Mouse (Mus musculus) large intestine, adult 2 months (tissue): ENCODE results near the gene Auts2. TPM values are rescaled to one million over a fixed set of nuclear protein-coding genes. Genes with fewer than 3 reads are reported as not detected.

ENCODE experiments used
- DNase-seq: peaks from one replicate; pipeline ENCODE4 v3.0.0-alpha.2; 2012; ENCODE audit warnings: low read depth, low spot score
- WGBS: fragments of 180-500 bp; shearing (Covaris S2); methylation state at CpG from one replicate; pipeline ENCODE4 v1.1.7; 2018; 5-methylcytosine and 5-hydroxymethylcytosine counted together
- polyA plus RNA-seq: library from polyadenylated mRNA; depleted of rRNA; stranded (reverse); fragments of >200 nt; gene quantifications from 2 replicates; pipeline ENCODE4 v1.2.3, GENCODE M21; 2012

Gene Auts2
- polyA plus RNA-seq, 1 experiment: 5.9 TPM

DNA sequence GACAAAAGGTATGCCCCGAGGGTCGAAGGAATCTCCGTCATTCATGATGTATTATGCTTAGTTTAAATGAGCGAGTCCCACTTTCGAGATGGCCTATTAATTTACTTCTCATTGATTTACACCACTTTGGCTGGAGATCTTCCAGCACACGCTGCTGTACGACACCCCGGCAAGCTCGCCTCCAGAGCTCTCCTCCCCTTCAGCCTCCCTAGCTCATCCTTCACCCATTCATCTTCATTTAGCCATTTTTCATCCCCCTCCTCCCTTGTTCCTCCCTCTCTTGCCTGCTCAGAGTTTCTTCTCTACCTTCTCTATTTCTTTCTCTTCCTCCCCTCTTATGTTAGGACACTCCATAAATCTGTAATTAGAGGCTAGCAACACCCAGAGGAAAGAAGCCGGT, 638.7 kb downstream of the Auts2 start:
- no peak for DNase-seq
- 75% methylated on average over 10 of the region's 10 CpGs for WGBS

DNA sequence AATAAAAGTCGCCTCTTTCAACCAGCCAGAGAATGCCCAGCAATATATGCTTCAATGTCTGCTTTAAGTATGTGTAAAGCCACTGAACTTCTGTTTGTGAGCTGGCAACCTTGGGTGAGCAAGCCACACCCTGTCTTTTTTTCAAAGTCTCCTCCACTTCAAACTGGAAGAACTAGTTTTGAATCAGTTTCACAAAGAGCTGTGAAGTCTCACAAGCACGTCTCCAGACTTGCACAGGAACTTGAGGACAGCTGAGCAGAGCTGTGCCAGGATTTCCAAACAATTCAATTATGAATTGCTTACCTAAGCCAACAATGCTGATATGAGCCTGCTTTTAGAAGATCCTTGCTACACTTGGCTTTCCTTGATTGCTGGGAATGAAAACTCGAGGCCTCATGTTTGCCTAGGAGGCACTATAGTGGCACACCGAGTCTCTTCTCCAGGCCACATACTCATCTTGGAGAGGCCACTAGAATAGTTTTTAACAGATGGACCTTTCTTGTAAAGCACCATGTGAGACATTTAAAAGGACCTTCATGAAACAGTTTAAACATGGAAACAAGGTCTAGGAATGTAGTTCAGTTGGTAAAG, 645.0 kb downstream of the Auts2 start:
- peak; percentile 67 for DNase-seq
- 28% methylated on average over 4 of the region's 4 CpGs for WGBS

DNA sequence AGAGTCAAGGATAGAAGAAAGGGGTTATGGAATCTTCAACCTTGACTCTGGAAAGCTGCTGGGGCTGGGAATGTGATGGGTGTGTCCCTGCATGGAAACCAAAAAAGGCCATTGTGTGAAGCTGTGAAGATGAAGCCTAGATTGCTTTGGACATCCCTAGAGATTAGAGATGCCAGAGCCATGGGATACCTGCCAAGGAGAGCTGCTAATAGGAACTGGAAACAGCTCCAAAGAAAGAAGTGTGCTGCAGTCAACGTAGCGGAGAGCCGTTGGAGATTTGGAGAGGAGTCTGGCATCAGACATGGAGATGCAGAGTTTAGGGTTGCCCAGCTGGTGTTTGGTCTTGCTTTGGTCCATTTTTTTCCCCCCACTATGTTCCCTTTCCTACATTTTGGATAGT, 656.5 kb downstream of the Auts2 start:
- WGBS: 91% methylated on average over 3 of the region's 3 CpGs
- DNase-seq: no peak

DNA sequence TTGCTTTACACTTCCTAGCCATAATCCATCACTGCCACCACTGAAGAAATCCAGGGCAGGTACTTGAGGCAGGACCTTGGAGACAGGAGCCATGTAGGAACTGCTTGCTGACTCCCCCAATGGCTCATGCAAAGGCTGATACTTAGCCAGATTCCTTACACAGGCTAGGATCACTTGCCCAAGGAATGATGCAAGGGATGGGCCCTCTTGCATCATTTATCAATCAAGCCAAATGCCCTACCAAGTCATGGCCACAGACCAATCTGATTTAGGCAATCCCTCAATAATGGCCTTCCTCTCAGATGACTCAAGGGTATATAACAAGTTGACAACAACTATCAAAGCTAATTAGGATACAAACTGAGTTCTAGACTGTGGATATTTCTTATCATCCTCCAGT, 666.6 kb downstream of the Auts2 start:
- no peak for DNase-seq

GRCm38 (mm10) chr5:131875976-131876375, 667.2 kb downstream of the Auts2 start:
- WGBS: 91% methylated on average over 4 of the region's 4 CpGs
- DNase-seq: no peak

DNA sequence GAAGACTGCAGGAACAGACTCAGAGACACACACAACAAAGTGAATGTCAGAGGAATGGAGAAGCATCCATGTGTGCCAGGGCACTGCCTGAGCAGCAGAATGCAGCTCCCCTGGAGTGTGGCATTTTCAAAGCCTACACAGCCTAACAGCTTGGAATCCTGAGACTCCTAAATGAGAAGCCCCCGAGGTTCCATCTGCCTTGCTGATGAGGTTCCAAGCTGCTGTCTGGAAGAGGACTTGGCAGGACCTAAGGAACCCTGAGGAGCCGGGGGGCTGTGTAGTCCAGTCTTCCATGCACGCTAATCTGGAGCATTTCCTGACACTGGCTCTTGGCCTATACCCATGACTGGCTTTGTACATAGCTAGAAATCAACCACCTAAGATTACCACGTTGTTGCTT, 670.0 kb downstream of the Auts2 start:
- no peak for DNase-seq
- 79% methylated on average over 4 of the region's 4 CpGs for WGBS

DNA sequence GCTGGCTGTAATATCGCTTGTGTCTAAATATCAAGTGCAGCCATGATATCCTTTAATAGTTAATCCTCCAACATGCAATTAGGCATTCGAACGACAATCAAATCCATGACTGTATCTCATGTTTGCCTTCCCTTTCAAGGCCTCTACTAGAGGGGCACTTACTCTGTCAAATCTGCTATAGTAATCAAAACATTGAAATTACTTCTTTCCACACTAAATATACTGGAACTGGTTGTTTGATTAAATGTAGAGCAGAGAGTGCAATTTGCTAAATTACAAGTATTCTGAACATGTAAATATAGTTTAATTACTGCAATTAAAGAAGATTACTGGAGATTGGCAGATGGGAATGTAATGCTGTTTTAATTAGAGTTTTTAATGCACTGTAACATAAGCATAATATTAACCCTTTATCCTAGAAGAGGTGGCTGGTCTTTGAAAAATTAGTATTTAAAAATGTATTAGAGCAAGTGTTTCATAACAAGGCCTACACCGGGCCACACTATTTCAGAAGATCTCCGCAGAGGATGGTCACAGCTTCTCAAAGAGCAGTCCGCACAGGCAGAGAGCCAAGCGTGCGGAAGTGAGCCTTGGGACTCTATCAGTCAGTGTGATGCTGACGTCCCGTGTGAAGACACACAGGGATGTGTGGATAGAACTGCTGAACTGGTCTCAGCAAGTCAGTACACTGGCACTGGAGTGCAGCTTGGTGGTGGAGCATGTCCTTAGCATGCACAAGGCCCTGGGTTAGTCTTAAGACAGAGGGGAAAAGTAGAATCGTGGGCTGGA, 673.2 kb downstream of the Auts2 start:
- WGBS: 83% methylated on average over 11 of the region's 11 CpGs
- no peak for DNase-seq

GRCm38 (mm10) chr5:131865200-131865599, 677.9 kb downstream of the Auts2 start:
- 87% methylated on average over 5 of the region's 5 CpGs for WGBS
- no peak for DNase-seq

DNA sequence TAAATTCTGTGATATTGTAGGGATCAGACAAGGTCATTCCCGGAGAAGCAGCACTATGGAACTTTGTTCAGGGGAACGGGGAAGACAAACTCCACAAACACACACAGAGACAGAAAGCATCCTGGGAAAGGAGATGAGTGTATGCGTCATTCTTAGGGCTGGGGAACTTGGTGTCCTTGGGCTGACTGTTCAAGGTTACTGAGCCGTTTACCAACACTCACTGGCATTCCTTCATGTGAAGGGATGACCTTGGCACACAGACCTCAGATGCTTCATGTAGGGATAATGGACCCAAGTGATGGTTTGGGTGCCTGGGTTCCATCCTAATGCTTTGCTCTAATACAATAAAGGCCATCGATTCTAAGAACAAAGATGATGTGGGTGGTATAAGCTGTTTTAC, 685.2 kb downstream of the Auts2 start:
- WGBS: 88% methylated on average over 5 of the region's 5 CpGs
- DNase-seq: no peak

DNA sequence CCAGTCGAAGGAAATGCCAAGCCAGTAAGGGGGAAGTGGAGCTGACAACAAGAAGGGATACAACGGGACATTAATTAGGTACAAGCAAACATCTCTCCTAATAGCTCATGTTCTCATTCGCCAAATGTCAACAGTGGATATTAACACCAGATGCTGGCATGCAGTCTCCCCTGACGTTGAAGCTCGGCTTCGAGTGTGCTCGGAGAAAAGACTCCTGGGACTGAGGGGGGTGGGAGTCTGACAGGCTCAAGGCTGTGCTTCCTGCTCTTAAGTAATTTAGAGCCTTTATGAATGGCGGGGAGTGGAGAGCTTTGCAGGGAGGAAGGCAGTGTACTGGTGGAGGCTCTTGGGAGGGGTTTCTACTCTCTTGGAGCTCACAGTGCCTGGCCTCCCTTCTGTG, 687.8 kb downstream of the Auts2 start:
- 63% methylated on average over 8 of the region's 8 CpGs for WGBS

GRCm38 (mm10) chr5:131851597-131852453, 691.3 kb downstream of the Auts2 start:
- WGBS: 28% methylated on average over 20 of the region's 20 CpGs
- DNase-seq: no peak

More for the DNA sequence above, 687.8 kb downstream of the Auts2 start:
- DNase-seq: no peak

DNA sequence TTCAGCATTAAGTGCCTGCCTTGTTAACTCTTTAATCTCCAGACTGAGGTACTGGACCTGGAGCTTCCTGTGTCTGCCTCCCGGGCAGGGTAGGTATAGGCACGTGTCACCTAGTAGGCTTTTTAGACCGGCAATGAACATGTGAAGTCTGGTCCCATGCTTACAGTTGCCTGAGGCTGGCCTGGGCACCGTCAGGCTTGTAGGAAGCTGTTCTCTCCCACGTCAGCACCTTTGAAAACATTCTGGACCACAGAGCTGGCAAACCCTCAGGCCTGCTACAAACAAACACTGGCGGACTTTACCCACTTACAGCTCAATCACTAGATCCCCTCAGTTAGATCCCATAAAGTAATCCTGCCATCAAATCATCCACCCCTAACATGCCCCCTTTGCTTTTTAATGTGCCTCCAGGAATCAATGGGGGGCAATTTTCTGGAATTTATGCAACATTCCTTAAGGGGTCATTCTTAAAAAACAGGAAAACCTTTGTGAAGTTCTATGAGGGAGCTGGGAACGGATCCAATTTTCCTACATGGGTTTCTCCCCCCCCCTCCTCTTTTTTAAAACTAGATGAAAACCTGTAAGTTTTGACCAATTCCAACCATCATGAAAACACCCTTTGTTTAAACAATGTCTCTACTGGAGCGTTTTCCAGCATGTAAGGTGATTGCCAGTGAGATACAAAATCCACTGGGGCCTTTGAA, 692.4 kb downstream of the Auts2 start:
- WGBS: 29% methylated on average over 8 of the region's 8 CpGs
- no peak for DNase-seq

GRCm38 (mm10) chr5:131849644-131850043, 693.5 kb downstream of the Auts2 start:
- DNase-seq: no peak
- 93% methylated on average over 3 of the region's 3 CpGs for WGBS

GRCm38 (mm10) chr5:131844519-131844800, 698.7 kb downstream of the Auts2 start:
- no peak for DNase-seq
- 34% methylated on average over 9 of the region's 9 CpGs for WGBS

DNA sequence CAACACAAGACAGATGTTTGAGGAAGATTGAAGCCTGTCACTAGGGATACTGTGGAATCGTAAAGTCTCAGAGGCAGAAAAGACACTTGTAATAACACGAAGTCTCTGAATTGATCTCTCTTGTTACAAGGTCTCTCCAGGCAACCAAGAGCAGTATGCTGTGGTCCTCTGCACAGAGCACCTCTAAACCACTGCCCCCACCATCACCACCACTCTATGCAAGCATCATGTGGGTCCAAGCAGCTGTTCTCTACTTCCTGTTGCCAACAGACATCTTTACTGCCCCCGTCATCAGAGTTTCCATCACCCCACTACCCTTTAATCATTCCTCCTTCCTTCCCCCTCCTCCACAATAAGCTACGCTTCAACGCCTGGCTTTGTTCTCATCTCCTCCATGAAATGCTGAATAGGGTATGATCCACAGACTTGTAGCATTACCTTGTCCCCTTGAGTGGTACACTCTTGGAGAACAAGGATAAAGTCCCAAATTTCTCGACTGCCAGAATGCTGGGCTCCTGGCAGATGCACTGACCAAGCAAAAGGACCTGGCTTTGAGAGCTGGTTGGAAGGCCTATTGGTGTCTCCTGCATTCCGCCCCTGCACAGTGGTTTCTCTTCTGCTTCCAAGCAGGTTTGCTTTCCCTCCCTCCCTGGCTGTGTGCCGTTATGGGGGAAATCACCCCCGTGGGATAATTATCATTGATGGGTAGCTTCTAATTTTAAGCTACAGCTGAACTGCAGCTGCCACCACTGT, 699.2 kb downstream of the Auts2 start:
- whole genome bisulfite sequencing: 50% methylated on average over 9 of the region's 9 CpGs
- no peak for DNase-seq

DNA sequence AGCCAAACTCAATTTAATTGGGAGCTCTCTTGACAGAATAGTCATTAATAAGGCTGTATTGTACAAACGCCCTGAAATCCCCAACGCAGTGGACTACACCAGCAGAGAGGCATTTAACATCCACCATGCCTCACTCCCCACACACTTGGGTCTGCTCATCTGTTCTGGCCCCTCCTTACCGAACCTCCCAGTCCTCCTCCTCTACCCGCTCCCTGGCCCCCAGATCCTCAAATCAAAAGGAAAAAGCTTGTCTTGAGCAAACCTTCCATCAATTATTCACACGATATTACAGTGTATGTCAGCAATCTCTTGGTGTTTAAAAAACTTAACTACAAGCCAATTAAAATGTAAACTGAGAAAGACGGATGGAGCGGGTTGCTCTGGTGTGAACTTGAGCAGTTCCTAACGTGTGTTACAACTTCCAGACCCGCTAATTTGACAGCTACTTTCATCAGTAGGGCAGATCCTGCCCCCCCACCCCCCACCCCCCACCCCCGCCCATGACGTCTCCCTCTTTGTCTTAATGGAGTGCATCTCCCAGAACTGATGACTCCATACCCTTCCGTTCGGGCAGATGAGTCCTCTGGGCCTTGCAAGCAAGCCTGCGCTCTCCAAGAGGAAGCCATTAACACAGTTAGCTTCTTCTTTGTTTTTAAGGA, 703.4 kb downstream of the Auts2 start:
- DNase-seq: no peak

GRCm38 (mm10) chr5:131839023-131839422, 704.1 kb downstream of the Auts2 start:
- no peak for DNase-seq
- 50% methylated on average over 10 of the region's 10 CpGs for WGBS

More for the DNA sequence above, 703.4 kb downstream of the Auts2 start:
- WGBS: 66% methylated on average over 14 of the region's 14 CpGs

DNA sequence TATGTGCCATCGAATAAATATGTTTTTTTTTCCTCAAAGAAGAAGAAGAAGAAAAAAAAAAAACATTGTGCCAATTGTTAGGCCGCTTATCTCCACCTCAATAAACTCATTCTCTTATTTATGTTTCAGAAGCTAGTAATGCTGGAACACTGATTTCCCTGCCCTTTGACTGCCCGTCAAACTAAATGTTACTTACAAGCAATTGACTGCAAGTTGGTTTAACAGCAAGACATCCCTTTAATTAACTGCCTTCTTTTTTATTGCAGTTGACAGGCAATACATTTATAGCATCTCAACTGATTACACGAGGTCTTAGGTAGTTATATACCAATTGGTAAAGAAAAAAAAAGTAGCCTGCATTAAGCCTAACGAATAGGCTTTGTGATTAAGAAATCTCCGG, 705.1 kb downstream of the Auts2 start:
- 31% methylated on average over 6 of the region's 6 CpGs for WGBS
- no peak for DNase-seq
